Comparison of ENCODE assay signal across 20 mouse cellular contexts in the genomic region with DNA sequence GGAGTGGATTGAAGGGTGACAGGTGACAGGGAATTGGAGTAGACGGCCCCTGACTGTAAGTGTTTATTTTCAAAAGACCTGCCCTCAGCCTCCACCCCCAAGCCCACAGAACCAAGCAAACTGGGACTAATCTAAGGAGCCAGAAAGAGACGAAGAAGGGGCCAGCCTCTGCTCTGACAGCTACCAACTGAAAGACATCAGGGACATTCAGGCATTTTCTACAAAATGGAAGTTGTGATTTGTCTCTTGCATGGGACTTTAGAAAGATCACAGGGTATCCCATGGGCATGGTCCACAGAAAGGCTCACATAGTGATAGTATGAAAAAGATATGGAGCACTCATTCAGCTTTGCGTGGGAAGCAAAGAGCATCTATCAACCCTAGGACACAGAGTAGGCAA.
DNase-seq lines count a peak whose midpoint lies in the region; ATAC-seq lines count a peak whose summit lies in the region.
"Had no signal": no experiment of that assay in that cellular context is flagged by ENCODE, and none has a peak within 500 bp of the region (broad histone marks: within the 10 kb centered on the region; RNA-seq: fewer than 3 reads in every experiment).

No protein-coding gene starts in this region.

- no peaks in the 10 kb centered on the region for H3K27me3 ChIP-seq in forebrain, embryonic 11.5 days (ENCODE audit: control insufficient read depth, insufficient read depth, low read length)
- H3K27me3 ChIP-seq in forebrain, embryonic 15.5 days = peaks cover 6% of the 10 kb centered on the region; the same call in 1 of the 2 replicates
- no peaks in the 10 kb centered on the region for H3K27me3 ChIP-seq in hindbrain, embryonic 10.5 days (ENCODE audit: insufficient read depth, poor library complexity, severe bottlenecking)
- no peaks in the 10 kb centered on the region for H3K27me3 ChIP-seq in hindbrain, embryonic 16.5 days (replicated peaks; ENCODE audit: control insufficient read depth, insufficient read depth, low read length)
- no peaks in the 10 kb centered on the region for H3K27me3 ChIP-seq in midbrain, embryonic 12.5 days
- H3K27me3 ChIP-seq in midbrain, embryonic 14.5 days (ENCODE audit: control insufficient read depth, insufficient read depth, low read length) = no peaks in the 10 kb centered on the region
- H3K27me3 ChIP-seq in embryonic facial prominence, embryonic 10.5 days (replicated peaks; ENCODE audit: low read depth, poor library complexity, severe bottlenecking) = no peaks in the 10 kb centered on the region
- H3K27me3 ChIP-seq: embryonic facial prominence, embryonic 12.5 days; embryonic facial prominence, embryonic 15.5 days; heart, embryonic 12.5 days; heart, embryonic 15.5 days; hindbrain, embryonic 12.5 days; hindbrain, embryonic 15.5 days; intestine, embryonic 15.5 days had no signal

- H3K36me3 ChIP-seq in forebrain, embryonic 11.5 days (ENCODE audit: control insufficient read depth, insufficient read depth, low read length) = no peaks in the 10 kb centered on the region
- no peaks in the 10 kb centered on the region for H3K36me3 ChIP-seq in forebrain, embryonic 15.5 days
- no peaks in the 10 kb centered on the region for H3K36me3 ChIP-seq in hindbrain, embryonic 10.5 days
- no peaks in the 10 kb centered on the region for H3K36me3 ChIP-seq in hindbrain, embryonic 16.5 days (ENCODE audit: control insufficient read depth, insufficient read depth, low read length)
- no peaks in the 10 kb centered on the region for H3K36me3 ChIP-seq in midbrain, embryonic 12.5 days
- H3K36me3 ChIP-seq in midbrain, embryonic 14.5 days (ENCODE audit: control insufficient read depth, insufficient read depth, low read length) = no peaks in the 10 kb centered on the region
- no peaks in the 10 kb centered on the region for H3K36me3 ChIP-seq in embryonic facial prominence, embryonic 10.5 days (replicated peaks)
- H3K36me3 ChIP-seq: embryonic facial prominence, embryonic 12.5 days; embryonic facial prominence, embryonic 15.5 days; heart, embryonic 12.5 days; heart, embryonic 15.5 days; hindbrain, embryonic 12.5 days; hindbrain, embryonic 15.5 days; intestine, embryonic 15.5 days had no signal

- ATAC-seq in forebrain, embryonic 11.5 days (replicated peaks; ENCODE audit: low FRiP score) = 0 out of 2 replicates have a peak, but pooled peaks have one; percentile 42
- ATAC-seq in forebrain, embryonic 15.5 days (replicated peaks) = no peak
- no peak for ATAC-seq in hindbrain, embryonic 16.5 days
- 0 out of 2 replicates have a peak, but pooled peaks have one; percentile 1 for ATAC-seq in midbrain, embryonic 12.5 days (ENCODE audit: low FRiP score, low read depth)
- ATAC-seq in midbrain, embryonic 14.5 days (ENCODE audit: low FRiP score, low TSS enrichment) = no peak
- ATAC-seq: CD4-positive, CD25-positive, alpha-beta regulatory T cell, adult 4 months; forebrain, embryonic 16.5 days; intestine, embryonic 15.5 days had no signal

- H3K9ac ChIP-seq in forebrain, embryonic 11.5 days (ENCODE audit: low read length) = no peak overlapping the region
- no peak overlapping the region for H3K9ac ChIP-seq in forebrain, embryonic 15.5 days (replicated peaks)
- H3K9ac ChIP-seq in hindbrain, embryonic 16.5 days (ENCODE audit: low read depth, low read length) = no peak overlapping the region
- no peak overlapping the region for H3K9ac ChIP-seq in midbrain, embryonic 12.5 days (replicated peaks)
- no peak overlapping the region for H3K9ac ChIP-seq in midbrain, embryonic 14.5 days (replicated peaks; ENCODE audit: low read length)
- H3K9ac ChIP-seq: embryonic facial prominence, embryonic 12.5 days; embryonic facial prominence, embryonic 15.5 days; heart, embryonic 12.5 days; heart, embryonic 15.5 days; hindbrain, embryonic 12.5 days; hindbrain, embryonic 15.5 days; intestine, embryonic 15.5 days had no signal

- no peak overlapping the region for H3K4me3 ChIP-seq in forebrain, embryonic 11.5 days (ENCODE audit: low read depth, low read length)
- H3K4me3 ChIP-seq in forebrain, embryonic 15.5 days = no peak overlapping the region
- no peak overlapping the region for H3K4me3 ChIP-seq in hindbrain, embryonic 10.5 days
- H3K4me3 ChIP-seq in hindbrain, embryonic 16.5 days (ENCODE audit: low read length) = no peak overlapping the region
- no peak overlapping the region for H3K4me3 ChIP-seq in midbrain, embryonic 12.5 days
- no peak overlapping the region for H3K4me3 ChIP-seq in midbrain, embryonic 14.5 days (replicated peaks; ENCODE audit: low read depth, low read length)
- H3K4me3 ChIP-seq in embryonic facial prominence, embryonic 10.5 days = no peak overlapping the region
- H3K4me3 ChIP-seq: embryonic facial prominence, embryonic 12.5 days; embryonic facial prominence, embryonic 15.5 days; gastrocnemius, adult 2 months; heart, embryonic 12.5 days; heart, embryonic 15.5 days; hindbrain, embryonic 12.5 days; hindbrain, embryonic 15.5 days; intestine, embryonic 15.5 days had no signal

- H3K9me3 ChIP-seq in forebrain, embryonic 11.5 days (ENCODE audit: control insufficient read depth, low read length) = no peaks in the 10 kb centered on the region
- H3K9me3 ChIP-seq in forebrain, embryonic 15.5 days = no peaks in the 10 kb centered on the region
- no peaks in the 10 kb centered on the region for H3K9me3 ChIP-seq in hindbrain, embryonic 10.5 days
- H3K9me3 ChIP-seq in hindbrain, embryonic 16.5 days (ENCODE audit: control insufficient read depth, low read length) = no peaks in the 10 kb centered on the region
- H3K9me3 ChIP-seq in midbrain, embryonic 12.5 days = no peaks in the 10 kb centered on the region
- no peaks in the 10 kb centered on the region for H3K9me3 ChIP-seq in midbrain, embryonic 14.5 days (ENCODE audit: control insufficient read depth, low read length)
- no peaks in the 10 kb centered on the region for H3K9me3 ChIP-seq in embryonic facial prominence, embryonic 10.5 days
- H3K9me3 ChIP-seq: embryonic facial prominence, embryonic 12.5 days; embryonic facial prominence, embryonic 15.5 days; heart, embryonic 12.5 days; heart, embryonic 15.5 days; hindbrain, embryonic 12.5 days; hindbrain, embryonic 15.5 days; intestine, embryonic 15.5 days had no signal

- H3K4me1 ChIP-seq in forebrain, embryonic 11.5 days (replicated peaks; ENCODE audit: control insufficient read depth, insufficient read depth, low read length) = peaks cover 10% of the 10 kb centered on the region; the same call in 1 of the 2 replicates
- no peaks in the 10 kb centered on the region for H3K4me1 ChIP-seq in forebrain, embryonic 15.5 days
- H3K4me1 ChIP-seq in hindbrain, embryonic 10.5 days (replicated peaks) = peaks cover 56% of the 10 kb centered on the region
- no peaks in the 10 kb centered on the region for H3K4me1 ChIP-seq in hindbrain, embryonic 16.5 days (ENCODE audit: control insufficient read depth, insufficient read depth, low read depth, low read length)
- H3K4me1 ChIP-seq in midbrain, embryonic 12.5 days = peaks cover 20% of the 10 kb centered on the region
- H3K4me1 ChIP-seq in midbrain, embryonic 14.5 days (ENCODE audit: control insufficient read depth, insufficient read depth, low read length) = peaks cover 6% of the 10 kb centered on the region
- H3K4me1 ChIP-seq in embryonic facial prominence, embryonic 10.5 days = peaks cover 19% of the 10 kb centered on the region
- H3K4me1 ChIP-seq: embryonic facial prominence, embryonic 12.5 days; embryonic facial prominence, embryonic 15.5 days; heart, embryonic 12.5 days; hindbrain, embryonic 15.5 days; intestine, embryonic 15.5 days had no signal

- no peak for DNase-seq in forebrain, embryonic 11.5 days (ENCODE audit: low spot score)
- DNase-seq in hindbrain, embryonic 10.5 days (ENCODE audit: low spot score) = peak; percentile 44
- DNase-seq in midbrain, embryonic 14.5 days = no peak
- peak; percentile 20 for DNase-seq in embryonic facial prominence, embryonic 10.5 days (ENCODE audit: low spot score)
- DNase-seq in ovary, adult 18-20 months (ENCODE audit: low spot score) = no peak
- DNase-seq: gastrocnemius, adult 2 months; gastrocnemius, postnatal 14 days; heart, adult 11 months had no signal

- no peak overlapping the region for H3K4me2 ChIP-seq in forebrain, embryonic 11.5 days (ENCODE audit: low read depth, low read length, severe bottlenecking)
- no peak overlapping the region for H3K4me2 ChIP-seq in forebrain, embryonic 15.5 days (replicated peaks)
- no peak overlapping the region for H3K4me2 ChIP-seq in hindbrain, embryonic 16.5 days (ENCODE audit: low read length)
- no peak overlapping the region for H3K4me2 ChIP-seq in midbrain, embryonic 12.5 days (replicated peaks)
- H3K4me2 ChIP-seq in midbrain, embryonic 14.5 days (ENCODE audit: low read length) = no peak overlapping the region
- H3K4me2 ChIP-seq: embryonic facial prominence, embryonic 12.5 days; embryonic facial prominence, embryonic 15.5 days; heart, embryonic 12.5 days; heart, embryonic 15.5 days; hindbrain, embryonic 12.5 days; hindbrain, embryonic 15.5 days; intestine, embryonic 15.5 days had no signal

- 24% methylated on average over 3 of the region's 3 CpGs for WGBS in forebrain, embryonic 11.5 days
- 27% methylated on average over 3 of the region's 3 CpGs for WGBS in forebrain, embryonic 15.5 days
- 35% methylated on average over 3 of the region's 3 CpGs for WGBS in hindbrain, embryonic 10.5 days
- 34% methylated on average over 3 of the region's 3 CpGs for WGBS in hindbrain, embryonic 16.5 days
- WGBS in midbrain, embryonic 12.5 days = 29% methylated on average over 3 of the region's 3 CpGs
- 35% methylated on average over 3 of the region's 3 CpGs for WGBS in midbrain, embryonic 14.5 days
- 35% methylated on average over 3 of the region's 3 CpGs for WGBS in embryonic facial prominence, embryonic 10.5 days

- no peak overlapping the region for H3K27ac ChIP-seq in forebrain, embryonic 11.5 days (ENCODE audit: low read depth, low read length)
- no peak overlapping the region for H3K27ac ChIP-seq in forebrain, embryonic 15.5 days (replicated peaks)
- H3K27ac ChIP-seq in hindbrain, embryonic 10.5 days = peak overlapping the region; percentile 84
- no peak overlapping the region for H3K27ac ChIP-seq in hindbrain, embryonic 16.5 days (ENCODE audit: low read depth, low read length)
- peak overlapping the region; percentile 50 for H3K27ac ChIP-seq in midbrain, embryonic 12.5 days (replicated peaks)
- H3K27ac ChIP-seq in midbrain, embryonic 14.5 days (replicated peaks; ENCODE audit: low read depth, low read length) = no peak overlapping the region
- no peak overlapping the region; the same call in 1 of the 2 replicates for H3K27ac ChIP-seq in embryonic facial prominence, embryonic 10.5 days (replicated peaks)
- H3K27ac ChIP-seq: embryonic facial prominence, embryonic 12.5 days; embryonic facial prominence, embryonic 15.5 days; gastrocnemius, adult 2 months; heart, embryonic 15.5 days; hindbrain, embryonic 12.5 days; hindbrain, embryonic 15.5 days; intestine, embryonic 15.5 days had no signal

Comparison
In these comparisons a context has a peak if more than half of its experiments do, and no peak if none do; other contexts are left out.
1. ATAC-seq: peak in forebrain, embryonic 11.5 days (single experiment) and midbrain, embryonic 12.5 days (single experiment); none in forebrain, embryonic 15.5 days (single experiment), hindbrain, embryonic 16.5 days (single experiment) and midbrain, embryonic 14.5 days (single experiment).
2. H3K27ac ChIP-seq: peak in hindbrain, embryonic 10.5 days (single experiment) and midbrain, embryonic 12.5 days (single experiment); none in forebrain, embryonic 11.5 days (single experiment), forebrain, embryonic 15.5 days (single experiment), hindbrain, embryonic 16.5 days (single experiment), midbrain, embryonic 14.5 days (single experiment) and embryonic facial prominence, embryonic 10.5 days (single experiment).
3. DNase-seq: peak in hindbrain, embryonic 10.5 days (single experiment) and embryonic facial prominence, embryonic 10.5 days (single experiment); none in forebrain, embryonic 11.5 days (single experiment), midbrain, embryonic 14.5 days (single experiment) and ovary, adult 18-20 months (single experiment).